Mouse (Mus musculus) lung, adult 2 months (tissue): Measurements from ENCODE around the gene Mllt3. TPM values are rescaled to one million over a fixed set of nuclear protein-coding genes. Genes with fewer than 3 reads are reported as not detected.
A peak's percentile ranks its signal among the peaks of the same experiment; 100 is the strongest.

ENCODE experiments used
- DNase-seq: peaks from one replicate; pipeline ENCODE4 v3.0.0; 2022
- H3K4me1 ChIP-seq: fragments of 200-500 bp; 2 replicates; pipeline ENCODE4 v1.6.1; 2011; ENCODE audit warnings: low read length; ENCODE audit not compliant: control insufficient read depth, insufficient read depth
- H3K4me3 ChIP-seq: fragments of 200-500 bp; replicated peaks from 2 replicates; pipeline ENCODE3; 2011; ENCODE audit warnings: low read depth, mild to moderate bottlenecking, control low read depth, low read length; ENCODE audit errors: extremely low read depth
- CTCF ChIP-seq: fragments of 200-500 bp; IDR thresholded peaks from 2 replicates; pipeline ENCODE4 v1.5.1; 2011; ENCODE audit warnings: mild to moderate bottlenecking, low read length, control low read depth; ENCODE audit not compliant: insufficient read depth
- POLR2A ChIP-seq: fragments of 200-500 bp; IDR thresholded peaks from 2 replicates; pipeline ENCODE4 v1.6.1; 2011; ENCODE audit warnings: low read depth, mild to moderate bottlenecking, control low read depth, low read length, borderline replicate concordance; ENCODE audit errors: extremely low read depth
- WGBS: fragments of 180-500 bp; shearing (Covaris S2); methylation state at CpG from one replicate; pipeline ENCODE4 v1.1.7; 2018; 5-methylcytosine and 5-hydroxymethylcytosine counted together
- polyA plus RNA-seq: library from polyadenylated mRNA; depleted of rRNA; stranded (reverse); fragments of >200 nt; gene quantifications from 2 replicates; pipeline ENCODE4 v1.2.3, GENCODE M21; 2012

The Mllt3 gene
- polyA plus RNA-seq, 1 experiment = 8.5 TPM

DNA sequence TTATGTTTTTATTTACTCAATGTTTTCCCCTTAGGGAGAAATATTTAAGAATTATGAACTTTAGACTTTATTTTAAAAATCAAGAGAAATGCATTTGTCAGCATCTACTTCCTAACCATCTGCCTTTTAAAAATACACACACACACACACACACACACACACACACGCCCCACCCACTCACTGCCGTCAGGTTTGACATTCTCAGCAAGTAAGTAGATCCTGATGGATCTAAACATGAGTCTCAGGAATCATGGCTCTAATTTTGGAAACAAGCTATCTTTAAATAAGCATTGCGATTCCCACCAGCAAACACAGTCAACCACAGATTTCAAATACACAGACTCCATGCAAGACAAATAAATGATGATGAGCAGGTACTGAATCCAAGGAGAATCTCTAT is 229.9 kb downstream of the Mllt3 start:
- H3K4me1 ChIP-seq = no peaks in the 10 kb centered on the region; the same call in 1 of the 2 replicates
- TF ChIP-seq CTCF (no peak), POLR2A (no peak)
- no peak overlapping the region for H3K4me3 ChIP-seq
- DNase-seq = no peak
- 78% methylated on average over 3 of the region's 3 CpGs for WGBS

DNA sequence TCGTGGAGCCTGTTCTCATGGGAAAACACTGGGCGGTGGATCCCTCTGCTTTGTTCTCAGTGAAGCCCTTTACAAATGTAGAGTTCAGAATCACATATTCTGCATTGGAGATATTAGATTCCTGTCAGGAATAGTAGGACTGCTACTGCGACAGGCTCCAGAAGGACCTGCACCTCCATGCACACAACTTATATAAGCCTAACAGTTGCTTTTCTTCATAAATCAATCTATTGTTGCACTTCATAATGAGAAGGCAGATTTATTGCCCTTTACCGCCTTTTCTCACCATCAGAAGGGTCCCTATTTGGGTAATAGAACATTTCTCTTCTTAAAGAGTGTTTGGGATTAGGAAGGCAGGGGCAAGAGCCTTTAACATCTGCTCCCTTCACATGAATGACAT is 231.0 kb downstream of the Mllt3 start:
- 84% methylated on average over 4 of the region's 4 CpGs for WGBS
- TF ChIP-seq POLR2A = no peak
- no peak for TF ChIP-seq CTCF

DNA sequence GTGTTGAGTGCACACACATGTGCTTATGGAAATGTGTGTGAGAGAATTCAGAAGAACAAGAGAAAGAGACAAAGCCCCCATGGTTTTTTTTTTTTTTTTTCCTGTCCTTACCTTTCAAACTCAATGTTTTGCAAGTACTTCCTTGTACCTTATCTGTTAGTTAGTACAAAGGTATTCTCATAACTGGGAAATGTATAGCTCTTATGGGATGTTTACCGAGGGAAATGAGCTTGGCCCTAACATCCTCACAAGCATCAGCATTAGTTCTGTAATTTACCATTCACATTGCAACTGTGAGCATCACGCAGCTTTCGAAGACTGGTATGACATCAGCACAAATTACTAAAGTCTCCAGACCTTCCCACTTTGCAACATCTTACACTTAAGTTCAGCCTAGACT is 231.8 kb downstream of the Mllt3 start:
- no peaks in the 10 kb centered on the region for H3K4me1 ChIP-seq
- H3K4me3 ChIP-seq = no peak overlapping the region
- DNase-seq = no peak
- TF ChIP-seq POLR2A (no peak), CTCF (no peak)
- WGBS = 81% methylated on average over 3 of the region's 3 CpGs

More for the DNA sequence above, 231.0 kb downstream of the Mllt3 start:
- Histone ChIP-seq H3K4me3 (no peak overlapping the region), H3K4me1 (no peaks in the 10 kb centered on the region; the same call in 1 of the 2 replicates)
- DNase-seq = no peak

DNA sequence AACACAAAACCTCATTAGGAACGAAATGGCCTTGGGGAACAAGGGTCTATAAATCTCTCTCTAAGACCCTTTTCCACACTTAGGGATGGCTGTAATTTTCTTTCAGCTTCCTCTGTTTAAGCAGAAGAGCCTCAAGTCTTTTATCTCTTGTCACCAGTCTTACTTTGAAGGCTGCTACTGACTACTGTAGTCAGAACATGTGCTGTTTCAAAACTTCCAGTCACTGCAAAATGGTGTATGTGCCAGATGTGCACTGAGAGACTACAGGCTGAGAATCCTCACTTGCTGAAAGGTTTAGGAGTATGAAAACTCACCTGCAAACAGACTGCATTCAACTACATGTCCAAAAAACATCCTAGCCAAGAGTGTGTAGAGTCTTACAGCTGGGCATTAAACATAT is 232.9 kb downstream of the Mllt3 start:
- TF ChIP-seq POLR2A = no peak
- TF ChIP-seq CTCF = no peak
- Histone ChIP-seq H3K4me1 (no peaks in the 10 kb centered on the region), H3K4me3 (no peak overlapping the region)
- DNase-seq = no peak
- WGBS = 77% methylated on average over 1 of the region's 1 CpGs

DNA sequence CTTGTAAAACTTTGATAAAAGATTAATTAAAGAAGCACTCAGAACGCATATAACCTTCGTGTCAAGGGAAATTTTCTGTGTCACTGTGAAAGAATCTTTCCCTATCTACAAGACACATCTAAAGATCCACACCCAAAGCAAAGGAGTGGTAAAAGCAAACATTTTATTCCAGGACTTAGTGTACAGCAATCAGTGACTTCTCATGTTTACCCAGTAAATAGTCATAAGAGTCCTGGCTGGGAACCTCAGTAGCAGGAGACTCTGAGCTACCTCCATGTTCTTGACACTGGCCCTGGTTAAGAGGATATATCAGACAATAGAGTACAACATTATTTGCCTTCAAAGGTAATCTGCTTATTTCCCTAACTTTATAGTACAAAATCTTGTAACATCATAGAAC is 233.7 kb downstream of the Mllt3 start:
- Histone ChIP-seq H3K4me3 (no peak overlapping the region), H3K4me1 (no peaks in the 10 kb centered on the region)
- WGBS = 66% methylated on average over 2 of the region's 2 CpGs
- TF ChIP-seq CTCF = no peak
- TF ChIP-seq POLR2A = no peak
- no peak for DNase-seq

DNA sequence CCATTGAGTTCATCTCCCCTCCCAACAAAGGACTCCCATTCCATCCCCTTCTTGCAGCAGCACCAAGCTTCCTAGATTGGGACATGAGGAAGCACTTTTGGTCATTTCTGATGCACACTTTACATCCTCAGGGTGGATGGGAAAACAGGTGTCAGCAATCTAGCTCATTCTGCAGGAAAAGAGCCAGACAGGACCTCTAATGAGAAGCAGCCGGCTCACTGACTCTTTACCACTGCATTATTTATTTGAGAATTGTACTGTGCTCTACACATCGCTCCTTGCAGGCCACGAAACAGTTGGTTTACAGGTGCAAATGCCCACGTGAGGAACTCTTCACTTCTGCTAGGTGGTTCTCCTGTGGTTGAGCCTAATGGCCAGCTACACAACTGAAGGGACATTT is 237.9 kb downstream of the Mllt3 start:
- 86% methylated on average over 4 of the region's 4 CpGs for WGBS
- Histone ChIP-seq H3K4me1 (no peaks in the 10 kb centered on the region), H3K4me3 (no peak overlapping the region)
- no peak for DNase-seq
- TF ChIP-seq POLR2A (no peak), CTCF (no peak)

DNA sequence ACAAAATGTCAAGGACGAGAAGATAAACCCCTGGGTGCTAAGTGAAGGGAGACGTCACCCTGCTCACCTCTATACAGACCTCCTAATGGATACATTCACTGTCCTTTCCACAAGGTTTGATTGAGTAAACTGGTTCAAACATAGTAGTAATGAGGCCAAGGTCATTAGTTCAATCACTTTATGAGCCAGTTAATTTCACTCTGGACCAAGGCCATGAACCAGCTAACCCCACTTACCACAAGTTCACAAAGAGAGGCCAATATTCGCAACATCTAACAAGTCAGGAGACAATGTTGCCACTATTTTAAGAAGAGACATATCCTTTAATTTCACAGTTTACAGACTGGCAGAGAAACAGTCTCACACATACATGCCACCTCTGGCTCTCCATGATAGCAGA is 238.9 kb downstream of the Mllt3 start:
- no peaks in the 10 kb centered on the region for H3K4me1 ChIP-seq
- H3K4me3 ChIP-seq = no peak overlapping the region
- TF ChIP-seq POLR2A = no peak
- no peak for TF ChIP-seq CTCF
- 86% methylated on average over 3 of the region's 3 CpGs for WGBS
- DNase-seq = no peak

DNA sequence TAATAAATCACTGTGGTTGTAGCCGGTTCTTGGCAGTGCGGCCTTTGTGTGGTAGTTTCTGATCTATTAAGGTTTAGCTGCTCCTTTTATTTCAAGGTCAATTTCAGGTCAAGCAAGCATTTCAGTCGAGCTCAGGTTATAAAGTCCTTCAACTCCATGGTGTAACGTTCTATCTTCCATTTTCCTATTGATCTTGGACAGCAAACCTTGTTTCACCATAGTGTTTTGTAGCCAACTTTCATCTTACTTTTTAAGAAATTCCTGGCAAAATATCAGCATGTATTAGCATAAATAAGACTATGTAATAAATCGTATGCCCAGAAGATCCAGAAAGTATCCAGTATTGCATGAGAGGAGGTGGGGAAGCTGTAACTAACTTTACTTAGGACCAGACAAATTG is 240.7 kb downstream of the Mllt3 start:
- DNase-seq = no peak
- TF ChIP-seq CTCF = no peak
- TF ChIP-seq POLR2A = no peak
- 67% methylated on average over 5 of the region's 5 CpGs for WGBS
- Histone ChIP-seq H3K4me3 (no peak overlapping the region), H3K4me1 (no peaks in the 10 kb centered on the region)

DNA sequence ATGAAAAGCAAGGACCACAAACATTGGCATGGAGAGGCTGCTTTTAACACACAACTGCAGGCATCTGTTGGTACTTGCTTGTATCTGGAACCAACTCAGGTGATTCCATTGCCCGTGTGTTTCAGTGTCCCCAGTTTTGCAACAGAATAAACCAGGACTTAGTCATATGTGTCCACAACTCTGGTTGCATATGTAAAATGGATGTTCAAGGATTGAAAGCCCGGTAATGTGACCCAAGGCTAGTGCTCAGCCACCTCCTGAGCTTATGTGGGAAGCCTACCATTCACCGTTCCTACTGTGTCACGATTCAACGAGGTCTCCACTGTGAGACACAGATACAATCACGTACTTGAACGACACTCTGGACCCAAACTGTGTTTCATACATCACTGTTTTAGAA is 243.7 kb downstream of the Mllt3 start:
- no peak overlapping the region for H3K4me3 ChIP-seq
- WGBS = 91% methylated on average over 7 of the region's 7 CpGs
- no peak for TF ChIP-seq POLR2A
- TF ChIP-seq CTCF = no peak
- peaks cover 2% of the 10 kb centered on the region; the same call in 1 of the 2 replicates for H3K4me1 ChIP-seq
- no peak for DNase-seq

DNA sequence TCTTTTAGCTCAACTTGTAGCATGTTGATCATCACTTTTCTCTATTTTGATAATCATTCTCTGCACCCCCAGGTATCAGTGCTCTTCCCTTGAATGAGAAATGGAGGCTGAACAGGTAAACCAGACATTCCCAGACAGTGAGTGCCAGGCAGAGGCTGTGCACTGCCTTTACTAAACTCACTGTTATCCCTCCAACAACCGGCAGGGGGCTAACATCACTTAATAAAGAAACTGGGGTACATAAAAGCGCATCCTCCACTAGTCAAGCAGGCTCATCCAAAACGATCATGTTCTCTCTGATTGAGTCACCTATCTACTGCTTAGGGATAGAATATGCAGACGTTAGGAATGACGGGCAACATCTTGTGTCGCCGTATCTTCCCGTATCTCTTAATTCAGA is 244.5 kb downstream of the Mllt3 start:
- WGBS = 69% methylated on average over 8 of the region's 8 CpGs
- peaks cover 2% of the 10 kb centered on the region; the same call in 1 of the 2 replicates for H3K4me1 ChIP-seq
- DNase-seq = peak; percentile 21
- no peak overlapping the region for H3K4me3 ChIP-seq
- TF ChIP-seq CTCF (0 out of 2 replicates have a peak, but pooled peaks have one; percentile 34), POLR2A (no peak)
